Comparison of ENCODE assay signal across 12 mouse cellular contexts in the genomic region with DNA sequence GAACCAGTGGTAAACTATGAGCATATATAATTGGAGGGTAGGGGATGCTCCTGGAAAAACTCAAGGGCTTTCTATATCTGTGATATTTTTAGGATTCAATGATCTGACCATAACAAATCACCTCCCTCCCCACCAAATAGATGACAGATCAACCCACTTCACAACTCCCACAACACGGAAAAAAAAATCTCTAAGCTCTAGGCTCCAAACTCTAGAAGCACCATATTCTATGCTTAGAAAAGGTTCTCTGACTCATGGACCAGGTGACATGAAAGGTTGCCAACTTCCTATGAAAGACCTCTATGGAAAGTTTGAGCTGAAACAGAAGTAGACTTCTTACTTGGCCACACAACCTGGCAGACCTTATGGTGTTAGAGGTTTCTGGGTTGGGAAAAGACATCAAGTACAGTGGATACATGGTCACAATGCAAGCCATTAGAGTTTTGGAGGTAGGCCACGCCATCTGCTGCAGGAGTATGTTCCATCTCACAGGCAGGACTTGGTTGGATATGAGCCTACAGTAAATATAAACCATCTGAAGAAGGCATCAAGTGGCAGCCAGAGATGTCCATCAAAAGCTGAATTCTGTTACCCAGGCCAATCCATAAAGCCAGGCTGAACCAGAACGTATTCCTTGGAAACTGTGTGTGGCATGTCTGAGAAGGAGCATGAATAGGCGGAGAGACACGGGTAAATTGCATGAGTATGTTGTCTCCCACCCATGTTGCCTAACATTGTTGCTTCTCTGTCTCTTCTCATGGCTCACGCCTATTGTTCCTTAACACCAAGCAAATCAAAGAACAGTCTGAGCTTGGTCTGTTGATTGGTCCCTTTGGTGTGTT.
DNase-seq lines count a peak whose midpoint lies in the region.
"Had no signal": no experiment of that assay in that cellular context is flagged by ENCODE, and none has a peak within 500 bp of the region (broad histone marks: within the 10 kb centered on the region; RNA-seq: fewer than 3 reads in every experiment).

No protein-coding gene starts in this region.

- DNase-seq in left cerebral cortex, adult 11 months (ENCODE audit: low spot score), result peak; percentile 4
- DNase-seq in left cerebral cortex, postnatal 10 days (ENCODE audit: extremely low spot score in 1 of 2, low spot score in 2 of 2), result no peak
- peak; percentile 91 for DNase-seq in cerebellum, adult 9-10 months
- peak; percentile 35 to 55 for DNase-seq in layer of hippocampus, postnatal 14 days (ENCODE audit: low spot score in 2 of 2)
- DNase-seq in telencephalon, adult 2 months (ENCODE audit: low read depth, low spot score), result peak; percentile 48
- no peak for DNase-seq in lung, adult 18-20 months
- no peak for DNase-seq in MN1 (ENCODE audit: low spot score)
- DNase-seq: adrenal gland, adult 2 months; heart, adult 18-20 months; kidney, adult 11 months; kidney, postnatal 4 days; lung, embryonic 14.5 days had no signal

- intact Hi-C loops in left cerebral cortex, postnatal 10 days (cut with DNase I), result no loop called here

Comparison
In these comparisons a context has a peak if more than half of its experiments do, and no peak if none do; other contexts are left out.
1. DNase-seq: peak in left cerebral cortex, adult 11 months (single experiment), cerebellum, adult 9-10 months (single experiment), layer of hippocampus, postnatal 14 days (2 of 2) and telencephalon, adult 2 months (single experiment); none in left cerebral cortex, postnatal 10 days (0 of 2), lung, adult 18-20 months (0 of 2) and MN1 (single experiment).